In genomic region chr2:32150562-32150923, GRCm38 (mm10) we compare ENCODE assay signal across 8 mouse cellular contexts. TPM values are rescaled to one million over a fixed set of nuclear protein-coding genes. Genes with fewer than 3 reads are reported as not detected.
DNase-seq lines count a peak whose midpoint lies in the region; ATAC-seq and TF ChIP-seq lines count a peak whose summit lies in the region.

No protein-coding gene starts in this region.

- 13% methylated on average over 7 of the region's 7 CpGs for WGBS in thymus, adult 2 months
- WGBS in liver, embryonic 12.5 days (ENCODE audit: insufficient replicate concordance): 10% methylated on average over 7 of the region's 7 CpGs

- H3K9ac ChIP-seq in liver, embryonic 12.5 days: peak overlapping the region; percentile 98

- no peak for TF ChIP-seq CTCF in gastrocnemius, adult 2 months (IDR thresholded peaks at IDR 0.05)
- TF ChIP-seq CTCF in thymus, adult 2 months (IDR thresholded peaks at IDR 0.05; ENCODE audit: borderline replicate concordance, control insufficient read depth, extremely low read depth, insufficient read depth, low read length, poor library complexity): no peak

- H3K27me3 ChIP-seq in thymus, adult 2 months (ENCODE audit: control insufficient read depth, insufficient read depth, low read length): no peaks in the 10 kb centered on the region
- H3K27me3 ChIP-seq in liver, embryonic 12.5 days (replicated peaks): no peaks in the 10 kb centered on the region

- H3K4me1 ChIP-seq in thymus, adult 2 months (replicated peaks; ENCODE audit: control insufficient read depth, insufficient read depth, low read length): peaks cover 39% of the 10 kb centered on the region
- H3K4me1 ChIP-seq in liver, embryonic 12.5 days: peaks cover 57% of the 10 kb centered on the region

- ATAC-seq in liver, embryonic 12.5 days: no peak
- no peak for ATAC-seq in CD4-positive, CD25-positive, alpha-beta regulatory T cell, adult 4 months

- no peak for DNase-seq in gastrocnemius, adult 2 months
- no peak for DNase-seq in gastrocnemius, adult 8-10 months (ENCODE audit: low spot score in 2 of 2)
- DNase-seq in thymus, adult 2 months: no peak
- no peak for DNase-seq in thymus, postnatal 14 days
- no peak for DNase-seq in natural killer cell, adult 2 months (ENCODE audit: low spot score in 2 of 2)
- no peak for DNase-seq in left cerebral cortex, adult 9 months (ENCODE audit: low spot score in 2 of 2)

- peak overlapping the region; percentile 86 for H3K4me2 ChIP-seq in liver, embryonic 12.5 days

- no peaks in the 10 kb centered on the region for H3K36me3 ChIP-seq in thymus, adult 2 months (ENCODE audit: control insufficient read depth, insufficient read depth, low read length)
- no peaks in the 10 kb centered on the region for H3K36me3 ChIP-seq in liver, embryonic 12.5 days

- TF ChIP-seq POLR2A in thymus, adult 2 months (IDR thresholded peaks at IDR 0.05; ENCODE audit: control insufficient read depth, extremely low read depth, insufficient read depth, low read length, poor library complexity): no peak

- H3K9me3 ChIP-seq in liver, embryonic 12.5 days (replicated peaks): no peaks in the 10 kb centered on the region

- intact Hi-C loops in gastrocnemius, adult 2 months (cut with DNase I): loop anchor here (1.0 to 5.0 kb wide), 3 partner anchors 41 to 137 kb away; partner anchors contain the start of genes Golga2, Pomt1 and Swi5

- H3K27ac ChIP-seq in gastrocnemius, adult 2 months: peak overlapping the region; percentile 95
- H3K27ac ChIP-seq in thymus, adult 2 months (ENCODE audit: control insufficient read depth, insufficient read depth, low read length): peak overlapping the region; percentile 53; the same call in 1 of the 2 replicates
- peak overlapping the region; percentile 97 for H3K27ac ChIP-seq in liver, embryonic 12.5 days

- H3K4me3 ChIP-seq in gastrocnemius, adult 2 months: peak overlapping the region; percentile 94
- H3K4me3 ChIP-seq in thymus, adult 2 months (ENCODE audit: control insufficient read depth, insufficient read depth, low read length): peak overlapping the region; percentile 41
- H3K4me3 ChIP-seq in liver, embryonic 12.5 days: peak overlapping the region; percentile 92

RNA-seq across cellular contexts. Expression of gene Prrc2b, which starts 0.3 kb away (rescaled TPM):
- total RNA-seq in gastrocnemius, adult 2 months (2021): 10 to 100 TPM; 76.4 to 86.9 TPM
- 10 to 100 TPM; 81.0 to 90.8 (median 85.9) TPM for total RNA-seq in gastrocnemius, adult 8-10 months (2022)
- 104 and 134 TPM in 2 replicates for polyA plus RNA-seq in thymus, adult 2 months (2012; rRNA removed)
- 20.8 and 23.6 TPM in 2 replicates for polyA plus RNA-seq in liver, embryonic 12.5 days (2016; fragmentation: Nextera tagmentation; extraction: Ambion mirVana)
- 10 to 100 TPM; 31.7 to 32.9 TPM for polyA plus RNA-seq in CD4-positive, CD25-positive, alpha-beta regulatory T cell, adult 4 months (2017; shearing (Covaris generic))

RNA-seq across cellular contexts. Expression of gene Plpp7, which starts 55.2 kb away (rescaled TPM):
- total RNA-seq in gastrocnemius, adult 2 months (2021): 100 to 1,000 TPM; 109 to 120 TPM
- 100 to 1,000 TPM in 3 of 4 experiments, 10 to 100 TPM in 1; 99.5 to 130 (median 113) TPM for total RNA-seq in gastrocnemius, adult 8-10 months (2022)
- polyA plus RNA-seq in thymus, adult 2 months (2012; rRNA removed): 2.9 and 7.7 TPM in 2 replicates
- 3.0 and 3.4 TPM in 2 replicates for polyA plus RNA-seq in liver, embryonic 12.5 days (2016; fragmentation: Nextera tagmentation; extraction: Ambion mirVana)
- not detected for polyA plus RNA-seq in CD4-positive, CD25-positive, alpha-beta regulatory T cell, adult 4 months (2017; shearing (Covaris generic))

Comparison
In these comparisons a context has a peak if more than half of its experiments do, and no peak if none do; other contexts are left out.
1. H3K4me3 ChIP-seq: peak in every context shown above with its lines; median percentile 94 in gastrocnemius, adult 2 months; 92 in liver, embryonic 12.5 days; 41 in thymus, adult 2 months.